Mouse (Mus musculus): ENCODE results near the gene Kif1a.

GRCm38 (mm10) chr1:93115471-93115870 is 13.7 kb upstream of the Kif1a start:
- TF ChIP-seq CTCF (IDR thresholded peaks at IDR 0.05) (no peak), EP300 (IDR thresholded peaks at IDR 0.05) (no peak)

Measured in lung, postnatal 0 days (tissue).